Mouse (Mus musculus) kidney, adult 2 months (tissue): ENCODE data around the gene Aatk. TPM values are rescaled to one million over a fixed set of nuclear protein-coding genes. Genes with fewer than 3 reads are reported as not detected.

Experiments used
- DNase-seq: peaks from one replicate; pipeline ENCODE4 v3.0.0; 2021
- H3K27ac ChIP-seq: fragments of 200-500 bp; 2 replicates; pipeline ENCODE4 v1.5.1; 2012; ENCODE audit warnings: low read depth, low read length, control low read depth, inconsistent platforms; ENCODE audit not compliant: insufficient read depth
- H3K27me3 ChIP-seq: fragments of 200-500 bp; replicated peaks from 2 replicates; pipeline ENCODE4 v1.6.1; 2012; ENCODE audit warnings: mild to moderate bottlenecking, moderate library complexity, low read length, inconsistent platforms; ENCODE audit not compliant: control insufficient read depth, insufficient read depth
- H3K36me3 ChIP-seq: fragments of 200-500 bp; 2 replicates; pipeline ENCODE4 v1.6.1; 2012; ENCODE audit warnings: mild to moderate bottlenecking, moderate library complexity, low read length, inconsistent platforms; ENCODE audit not compliant: control insufficient read depth, insufficient read depth
- H3K4me1 ChIP-seq: fragments of 200-500 bp; 2 replicates; pipeline ENCODE4 v1.6.1; 2011; ENCODE audit warnings: low read length; ENCODE audit not compliant: control insufficient read depth, insufficient read depth
- H3K4me3 ChIP-seq: fragments of 200-500 bp; 2 replicates; pipeline ENCODE4 v1.5.1; 2011; ENCODE audit warnings: mild to moderate bottlenecking, low read depth, low read length, control low read depth; ENCODE audit not compliant: insufficient read depth
- CTCF ChIP-seq: fragments of 200-500 bp; conservative IDR thresholded peaks from 2 replicates; pipeline ENCODE4 v1.5.1; 2011; ENCODE audit warnings: low read depth, mild to moderate bottlenecking, control low read depth, low read length, moderate library complexity, mixed read lengths; ENCODE audit not compliant: insufficient read depth, insufficient read length
- POLR2A ChIP-seq: fragments of 200-500 bp; IDR thresholded peaks from one replicate; pipeline ENCODE4 v1.6.1; 2011; ENCODE audit warnings: low read depth, low read length, control low read depth
- WGBS: fragments of 180-500 bp; shearing (Covaris S2); methylation state at CpG from one replicate; pipeline ENCODE4 v1.1.7; 2018; 5-methylcytosine and 5-hydroxymethylcytosine counted together
- polyA plus RNA-seq: library from polyadenylated mRNA; depleted of rRNA; stranded (reverse); fragments of >200 nt; gene quantifications from 2 replicates; pipeline ENCODE4 v1.2.3, GENCODE M21; 2012

Aatk gene
- polyA plus RNA-seq, 1 experiment: 5.1 TPM

GRCm38 (mm10) chr11:120076191-120076590 is 29.2 kb upstream of the Aatk start:
- DNase-seq: no peak
- TF ChIP-seq CTCF (no peak), POLR2A (no peak)
- Histone ChIP-seq H3K27ac (no peak overlapping the region), H3K36me3 (no peaks in the 10 kb centered on the region), H3K4me3 (no peak overlapping the region), H3K27me3 (no peaks in the 10 kb centered on the region), H3K4me1 (no peaks in the 10 kb centered on the region)
- 79% methylated on average over 3 of the region's 3 CpGs for WGBS

- DNase-seq: no peak
- TF ChIP-seq CTCF: no peak; the same call in 1 of the 2 replicates
- no peaks in the 10 kb centered on the region for H3K27me3 ChIP-seq
- H3K27ac ChIP-seq: no peak overlapping the region
- H3K4me1 ChIP-seq: no peaks in the 10 kb centered on the region
- WGBS: 86% methylated on average over 9 of the region's 9 CpGs
- no peak overlapping the region for H3K4me3 ChIP-seq
- no peaks in the 10 kb centered on the region for H3K36me3 ChIP-seq
These were observed 26.1 kb upstream of the Aatk start for GRCm38 (mm10) chr11:120072986-120073647.

GRCm38 (mm10) chr11:120071731-120072320 is 24.9 kb upstream of the Aatk start:
- Histone ChIP-seq H3K27me3 (no peaks in the 10 kb centered on the region), H3K36me3 (no peaks in the 10 kb centered on the region), H3K4me3 (no peak overlapping the region), H3K27ac (no peak overlapping the region), H3K4me1 (no peaks in the 10 kb centered on the region)
- WGBS: 89% methylated on average over 7 of the region's 7 CpGs
- no peak for DNase-seq
- TF ChIP-seq CTCF: no peak
- no peak for TF ChIP-seq POLR2A

GRCm38 (mm10) chr11:120071065-120071464 is 24.1 kb upstream of the Aatk start:
- H3K4me3 ChIP-seq: no peak overlapping the region
- H3K4me1 ChIP-seq: no peaks in the 10 kb centered on the region
- DNase-seq: peak; percentile 19
- no peaks in the 10 kb centered on the region for H3K36me3 ChIP-seq
- H3K27ac ChIP-seq: no peak overlapping the region
- TF ChIP-seq CTCF: no peak
- 69% methylated on average over 12 of the region's 12 CpGs for WGBS
- no peaks in the 10 kb centered on the region for H3K27me3 ChIP-seq

GRCm38 (mm10) chr11:120070286-120070930 is 23.4 kb upstream of the Aatk start:
- DNase-seq: no peak
- TF ChIP-seq POLR2A: no peak
- WGBS: 95% methylated on average over 27 of the region's 27 CpGs
- H3K27me3 ChIP-seq: no peaks in the 10 kb centered on the region
- no peaks in the 10 kb centered on the region for H3K36me3 ChIP-seq
- H3K4me3 ChIP-seq: no peak overlapping the region
- no peaks in the 10 kb centered on the region for H3K4me1 ChIP-seq
- no peak overlapping the region for H3K27ac ChIP-seq

- no peak for TF ChIP-seq CTCF
- TF ChIP-seq POLR2A: no peak
- H3K27ac ChIP-seq: no peak overlapping the region
- H3K4me1 ChIP-seq: no peaks in the 10 kb centered on the region
- no peak for DNase-seq
- H3K4me3 ChIP-seq: no peak overlapping the region
- WGBS: 64% methylated on average over 11 of the region's 11 CpGs
- H3K27me3 ChIP-seq: no peaks in the 10 kb centered on the region
- no peaks in the 10 kb centered on the region for H3K36me3 ChIP-seq
These were observed 22.3 kb upstream of the Aatk start for GRCm38 (mm10) chr11:120069261-120069660.

GRCm38 (mm10) chr11:120067834-120068233 is 20.9 kb upstream of the Aatk start:
- H3K4me3 ChIP-seq: no peak overlapping the region
- 77% methylated on average over 17 of the region's 17 CpGs for WGBS
- no peaks in the 10 kb centered on the region for H3K36me3 ChIP-seq
- no peaks in the 10 kb centered on the region for H3K27me3 ChIP-seq
- no peaks in the 10 kb centered on the region for H3K4me1 ChIP-seq
- no peak for TF ChIP-seq POLR2A
- no peak for DNase-seq
- no peak overlapping the region for H3K27ac ChIP-seq
